Mouse (Mus musculus): ENCODE measurements around the gene Zfp846. TPM values are rescaled to one million over a fixed set of nuclear protein-coding genes. Genes with fewer than 3 reads are reported as not detected.
"Not testable (repeated sequence)": the region's sequence is repeated elsewhere in the genome, so short reads cannot be mapped to it uniquely, and the experiment has no call there.

Zfp846 gene
- polyA plus RNA-seq, 1 experiment: 1.0 TPM

- WGBS: under 1% methylated on average over 57 of the region's 57 CpGs
- peak; percentile 65; the same call in 1 of the 2 replicates for TF ChIP-seq POLR2A (IDR thresholded peaks at IDR 0.05; ENCODE audit: low read depth, low read length)
- no peak for TF ChIP-seq CTCF (IDR thresholded peaks at IDR 0.05; ENCODE audit: extremely low read depth, insufficient read length, insufficient replicate concordance, low read depth, low read length)
- Histone ChIP-seq H3K4me3 (ENCODE audit: low read depth, low read length) (peak overlapping the region; percentile 90), H3K4me1 (ENCODE audit: control insufficient read depth, insufficient read depth, insufficient read length, low read length) (peaks cover 3% of the 10 kb centered on the region; the same call in 1 of the 2 replicates), H3K27ac (ENCODE audit: insufficient read depth, low read depth, low read length) (peak overlapping the region; percentile 99), H3K27me3 (ENCODE audit: control insufficient read depth, insufficient read depth, low read length) (no peaks in the 10 kb centered on the region), H3K36me3 (ENCODE audit: control insufficient read depth, insufficient read depth, low read length) (no peaks in the 10 kb centered on the region)
These were observed 26.2 kb downstream of the Zfp846 start for GRCm38 (mm10) chr9:20607100-20607974.

GRCm38 (mm10) chr9:20609831-20610464 is 28.9 kb downstream of the Zfp846 start:
- Histone ChIP-seq H3K4me3 (ENCODE audit: low read depth, low read length) (no peak overlapping the region), H3K27me3 (ENCODE audit: control insufficient read depth, insufficient read depth, low read length) (no peaks in the 10 kb centered on the region), H3K4me1 (ENCODE audit: control insufficient read depth, insufficient read depth, insufficient read length, low read length) (peaks cover 3% of the 10 kb centered on the region; the same call in 1 of the 2 replicates), H3K36me3 (ENCODE audit: control insufficient read depth, insufficient read depth, low read length) (no peaks in the 10 kb centered on the region), H3K27ac (ENCODE audit: insufficient read depth, low read depth, low read length) (no peak overlapping the region)
- no peak for TF ChIP-seq CTCF (IDR thresholded peaks at IDR 0.05; ENCODE audit: extremely low read depth, insufficient read length, insufficient replicate concordance, low read depth, low read length)
- TF ChIP-seq POLR2A (IDR thresholded peaks at IDR 0.05; ENCODE audit: low read depth, low read length): no peak
- WGBS: 83% methylated on average over 5 of the region's 5 CpGs

GRCm38 (mm10) chr9:20611976-20612375 is 30.9 kb downstream of the Zfp846 start:
- Histone ChIP-seq H3K27me3 (ENCODE audit: control insufficient read depth, insufficient read depth, low read length) (no peaks in the 10 kb centered on the region), H3K4me1 (ENCODE audit: control insufficient read depth, insufficient read depth, insufficient read length, low read length) (peaks cover under 1% of the 10 kb centered on the region; the same call in 1 of the 2 replicates), H3K27ac (ENCODE audit: insufficient read depth, low read depth, low read length) (peak overlapping the region; percentile 39; the same call in 1 of the 2 replicates), H3K36me3 (ENCODE audit: control insufficient read depth, insufficient read depth, low read length) (no peaks in the 10 kb centered on the region), H3K4me3 (ENCODE audit: low read depth, low read length) (no peak overlapping the region)
- no peak for TF ChIP-seq CTCF (IDR thresholded peaks at IDR 0.05; ENCODE audit: extremely low read depth, insufficient read length, insufficient replicate concordance, low read depth, low read length)
- no peak for TF ChIP-seq POLR2A (IDR thresholded peaks at IDR 0.05; ENCODE audit: low read depth, low read length)
- WGBS: 26% methylated on average over 5 of the region's 5 CpGs

GRCm38 (mm10) chr9:20616685-20617084 is 35.6 kb downstream of the Zfp846 start:
- no peak overlapping the region for H3K4me3 ChIP-seq (ENCODE audit: low read depth, low read length)
- peaks cover 2% of the 10 kb centered on the region; the same call in 1 of the 2 replicates for H3K36me3 ChIP-seq (ENCODE audit: control insufficient read depth, insufficient read depth, low read length)
- 91% methylated on average over 2 of the region's 2 CpGs for WGBS
- no peaks in the 10 kb centered on the region for H3K27me3 ChIP-seq (ENCODE audit: control insufficient read depth, insufficient read depth, low read length)
- TF ChIP-seq POLR2A (IDR thresholded peaks at IDR 0.05; ENCODE audit: low read depth, low read length) (no peak), CTCF (IDR thresholded peaks at IDR 0.05; ENCODE audit: extremely low read depth, insufficient read length, insufficient replicate concordance, low read depth, low read length) (no peak)
- H3K27ac ChIP-seq (ENCODE audit: insufficient read depth, low read depth, low read length): no peak overlapping the region
- H3K4me1 ChIP-seq (ENCODE audit: control insufficient read depth, insufficient read depth, insufficient read length, low read length): no peaks in the 10 kb centered on the region

- no peaks in the 10 kb centered on the region for H3K4me1 ChIP-seq (ENCODE audit: control insufficient read depth, insufficient read depth, insufficient read length, low read length)
- H3K36me3 ChIP-seq (ENCODE audit: control insufficient read depth, insufficient read depth, low read length): no peaks in the 10 kb centered on the region
- H3K4me3 ChIP-seq (ENCODE audit: low read depth, low read length): no peak overlapping the region
- TF ChIP-seq CTCF (IDR thresholded peaks at IDR 0.05; ENCODE audit: extremely low read depth, insufficient read length, insufficient replicate concordance, low read depth, low read length) (no peak), POLR2A (IDR thresholded peaks at IDR 0.05; ENCODE audit: low read depth, low read length) (no peak)
- WGBS: 72% methylated on average over 2 of the region's 2 CpGs
- no peak overlapping the region for H3K27ac ChIP-seq (ENCODE audit: insufficient read depth, low read depth, low read length)
- H3K27me3 ChIP-seq (ENCODE audit: control insufficient read depth, insufficient read depth, low read length): no peaks in the 10 kb centered on the region
These were observed 50.2 kb downstream of the Zfp846 start for GRCm38 (mm10) chr9:20631332-20631731.

GRCm38 (mm10) chr9:20635676-20636075 is 54.6 kb downstream of the Zfp846 start:
- not testable (repeated sequence) for H3K4me1 ChIP-seq (ENCODE audit: control insufficient read depth, insufficient read depth, insufficient read length, low read length); H3K4me3 ChIP-seq (ENCODE audit: low read depth, low read length); H3K27me3 ChIP-seq (ENCODE audit: control insufficient read depth, insufficient read depth, low read length); H3K27ac ChIP-seq (ENCODE audit: insufficient read depth, low read depth, low read length)
- 93% methylated on average over 8 of the region's 8 CpGs for WGBS
- peaks cover 24% of the 10 kb centered on the region for H3K36me3 ChIP-seq (ENCODE audit: control insufficient read depth, insufficient read depth, low read length)

GRCm38 (mm10) chr9:20636256-20636655 is 55.2 kb downstream of the Zfp846 start:
- H3K4me1 ChIP-seq (ENCODE audit: control insufficient read depth, insufficient read depth, insufficient read length, low read length): no peaks in the 10 kb centered on the region
- H3K4me3 ChIP-seq (ENCODE audit: low read depth, low read length): no peak overlapping the region
- 83% methylated on average over 3 of the region's 3 CpGs for WGBS
- peaks cover 24% of the 10 kb centered on the region for H3K36me3 ChIP-seq (ENCODE audit: control insufficient read depth, insufficient read depth, low read length)
- H3K27me3 ChIP-seq (ENCODE audit: control insufficient read depth, insufficient read depth, low read length): no peaks in the 10 kb centered on the region
- no peak overlapping the region for H3K27ac ChIP-seq (ENCODE audit: insufficient read depth, low read depth, low read length)
- TF ChIP-seq CTCF (IDR thresholded peaks at IDR 0.05; ENCODE audit: extremely low read depth, insufficient read length, insufficient replicate concordance, low read depth, low read length) (no peak), POLR2A (IDR thresholded peaks at IDR 0.05; ENCODE audit: low read depth, low read length) (no peak)

Data from small intestine, adult 2 months (tissue).